Mouse (Mus musculus): ENCODE measurements around the gene Tas2r137. TPM values are rescaled to one million over a fixed set of nuclear protein-coding genes. Genes with fewer than 3 reads are reported as not detected.
A peak's percentile ranks its signal among the peaks of the same experiment; 100 is the strongest.

Tas2r137 gene
- polyA plus RNA-seq (2015; fragmentation: Nextera tagmentation; extraction: Ambion mirVana), result not detected in 2 replicates

- Histone ChIP-seq H3K27me3 (replicated peaks; ENCODE audit: control insufficient read depth, insufficient read depth, low read length) (no peaks in the 10 kb centered on the region), H3K9ac (ENCODE audit: low read depth, low read length) (no peak within 1 kb of the TSS), H3K9me3 (ENCODE audit: control insufficient read depth, low read length) (no peaks in the 10 kb centered on the region), H3K4me2 (ENCODE audit: low read depth, low read length) (no peak within 1 kb of the TSS), H3K4me1 (ENCODE audit: control insufficient read depth, insufficient read depth, low read length) (no peaks in the 10 kb centered on the region), H3K4me3 (ENCODE audit: low read length) (no peak within 1 kb of the TSS), H3K27ac (ENCODE audit: low read length) (no peak within 1 kb of the TSS), H3K36me3 (ENCODE audit: control insufficient read depth, insufficient read depth, low read length) (no peaks in the 10 kb centered on the region)
- ATAC-seq, result no peak
These were observed at the start of gene Tas2r137 for GRCm38 (mm10) chr6:40490933-40491332. Tas2r137 (plus strand) TSS chr6:40491233.

- WGBS, result 71% methylated on average over 3 of the region's 3 CpGs
- Histone ChIP-seq H3K27ac (ENCODE audit: low read length) (no peak overlapping the region), H3K9ac (ENCODE audit: low read depth, low read length) (no peak overlapping the region), H3K9me3 (ENCODE audit: control insufficient read depth, low read length) (no peaks in the 10 kb centered on the region), H3K4me1 (ENCODE audit: control insufficient read depth, insufficient read depth, low read length) (no peaks in the 10 kb centered on the region), H3K4me2 (ENCODE audit: low read depth, low read length) (no peak overlapping the region), H3K4me3 (ENCODE audit: low read length) (no peak overlapping the region), H3K36me3 (ENCODE audit: control insufficient read depth, insufficient read depth, low read length) (no peaks in the 10 kb centered on the region), H3K27me3 (replicated peaks; ENCODE audit: control insufficient read depth, insufficient read depth, low read length) (0 out of 2 replicates have a peak, but pooled peaks cover 3% of the 10 kb centered on the region)
- ATAC-seq, result no peak
These were observed 49.8 kb upstream of the Tas2r137 start for GRCm38 (mm10) chr6:40441276-40441675.

- ATAC-seq, result no peak
These were observed 49.3 kb upstream of the Tas2r137 start for GRCm38 (mm10) chr6:40441755-40442154.

GRCm38 (mm10) chr6:40443281-40443928 lies 47.6 kb upstream of the Tas2r137 start:
- Histone ChIP-seq H3K9me3 (ENCODE audit: control insufficient read depth, low read length) (no peaks in the 10 kb centered on the region), H3K36me3 (ENCODE audit: control insufficient read depth, insufficient read depth, low read length) (no peaks in the 10 kb centered on the region), H3K27ac (ENCODE audit: low read length) (no peak overlapping the region), H3K27me3 (replicated peaks; ENCODE audit: control insufficient read depth, insufficient read depth, low read length) (0 out of 2 replicates have a peak, but pooled peaks cover 3% of the 10 kb centered on the region), H3K9ac (ENCODE audit: low read depth, low read length) (no peak overlapping the region), H3K4me1 (ENCODE audit: control insufficient read depth, insufficient read depth, low read length) (no peaks in the 10 kb centered on the region), H3K4me2 (ENCODE audit: low read depth, low read length) (no peak overlapping the region), H3K4me3 (ENCODE audit: low read length) (no peak overlapping the region)
- ATAC-seq, result no peak
- 38% methylated on average over 10 of the region's 10 CpGs for WGBS

More at GRCm38 (mm10) chr6:40441755-40442154, 49.3 kb upstream of the Tas2r137 start:
- H3K9me3 ChIP-seq (ENCODE audit: control insufficient read depth, low read length), result no peaks in the 10 kb centered on the region
- H3K4me2 ChIP-seq (ENCODE audit: low read depth, low read length), result no peak overlapping the region
- H3K27me3 ChIP-seq (replicated peaks; ENCODE audit: control insufficient read depth, insufficient read depth, low read length), result 0 out of 2 replicates have a peak, but pooled peaks cover 3% of the 10 kb centered on the region
- WGBS, result 36% methylated on average over 3 of the region's 3 CpGs
- H3K4me1 ChIP-seq (ENCODE audit: control insufficient read depth, insufficient read depth, low read length), result no peaks in the 10 kb centered on the region
- H3K36me3 ChIP-seq (ENCODE audit: control insufficient read depth, insufficient read depth, low read length), result no peaks in the 10 kb centered on the region
- H3K4me3 ChIP-seq (ENCODE audit: low read length), result no peak overlapping the region
- H3K9ac ChIP-seq (ENCODE audit: low read depth, low read length), result no peak overlapping the region
- H3K27ac ChIP-seq (ENCODE audit: low read length), result no peak overlapping the region

GRCm38 (mm10) chr6:40448626-40449025 lies 42.4 kb upstream of the Tas2r137 start:
- no peak overlapping the region for H3K4me3 ChIP-seq (ENCODE audit: low read length)
- no peak for ATAC-seq
- no peaks in the 10 kb centered on the region for H3K4me1 ChIP-seq (ENCODE audit: control insufficient read depth, insufficient read depth, low read length)
- no peaks in the 10 kb centered on the region for H3K9me3 ChIP-seq (ENCODE audit: control insufficient read depth, low read length)
- no peaks in the 10 kb centered on the region for H3K36me3 ChIP-seq (ENCODE audit: control insufficient read depth, insufficient read depth, low read length)
- no peak overlapping the region for H3K27ac ChIP-seq (ENCODE audit: low read length)
- no peak overlapping the region for H3K4me2 ChIP-seq (ENCODE audit: low read depth, low read length)
- no peaks in the 10 kb centered on the region for H3K27me3 ChIP-seq (replicated peaks; ENCODE audit: control insufficient read depth, insufficient read depth, low read length)
- no peak overlapping the region for H3K9ac ChIP-seq (ENCODE audit: low read depth, low read length)

- ATAC-seq, result no peak
- H3K27me3 ChIP-seq (replicated peaks; ENCODE audit: control insufficient read depth, insufficient read depth, low read length), result no peaks in the 10 kb centered on the region
- no peak overlapping the region for H3K4me3 ChIP-seq (ENCODE audit: low read length)
- H3K36me3 ChIP-seq (ENCODE audit: control insufficient read depth, insufficient read depth, low read length), result no peaks in the 10 kb centered on the region
- no peak overlapping the region for H3K27ac ChIP-seq (ENCODE audit: low read length)
- H3K9ac ChIP-seq (ENCODE audit: low read depth, low read length), result no peak overlapping the region
- WGBS, result 20% methylated on average over 7 of the region's 7 CpGs
- H3K9me3 ChIP-seq (ENCODE audit: control insufficient read depth, low read length), result no peaks in the 10 kb centered on the region
- H3K4me1 ChIP-seq (ENCODE audit: control insufficient read depth, insufficient read depth, low read length), result no peaks in the 10 kb centered on the region
- no peak overlapping the region for H3K4me2 ChIP-seq (ENCODE audit: low read depth, low read length)
These were observed 36.5 kb upstream of the Tas2r137 start for GRCm38 (mm10) chr6:40454436-40455041.

GRCm38 (mm10) chr6:40465710-40466109 lies 25.3 kb upstream of the Tas2r137 start:
- WGBS, result 54% methylated on average over 6 of the region's 6 CpGs
- H3K27ac ChIP-seq (ENCODE audit: low read length), result no peak overlapping the region
- H3K4me1 ChIP-seq (ENCODE audit: control insufficient read depth, insufficient read depth, low read length), result no peaks in the 10 kb centered on the region
- no peaks in the 10 kb centered on the region for H3K9me3 ChIP-seq (ENCODE audit: control insufficient read depth, low read length)
- H3K4me3 ChIP-seq (ENCODE audit: low read length), result no peak overlapping the region
- H3K36me3 ChIP-seq (ENCODE audit: control insufficient read depth, insufficient read depth, low read length), result no peaks in the 10 kb centered on the region
- H3K4me2 ChIP-seq (ENCODE audit: low read depth, low read length), result no peak overlapping the region
- no peak for ATAC-seq
- H3K27me3 ChIP-seq (replicated peaks; ENCODE audit: control insufficient read depth, insufficient read depth, low read length), result no peaks in the 10 kb centered on the region
- no peak overlapping the region for H3K9ac ChIP-seq (ENCODE audit: low read depth, low read length)

- H3K9me3 ChIP-seq (ENCODE audit: control insufficient read depth, low read length), result no peaks in the 10 kb centered on the region
These were observed 19.9 kb upstream of the Tas2r137 start, which contains the start of gene Ssbp1 for GRCm38 (mm10) chr6:40470916-40471719. Ssbp1 (plus strand) TSS chr6:40471352.

GRCm38 (mm10) chr6:40471720-40472010 lies 19.4 kb upstream of the Tas2r137 start:
- H3K9me3 ChIP-seq (ENCODE audit: control insufficient read depth, low read length), result no peaks in the 10 kb centered on the region
- peak; percentile 10; the same call in 1 of the 2 replicates for ATAC-seq
- 1% methylated on average over 7 of the region's 7 CpGs for WGBS

More at GRCm38 (mm10) chr6:40470916-40471719, 19.9 kb upstream of the Tas2r137 start, which contains the start of gene Ssbp1:
- Histone ChIP-seq H3K4me3 (ENCODE audit: low read length) (peak within 1 kb of the TSS; percentile 74), H3K9ac (ENCODE audit: low read depth, low read length) (peak within 1 kb of the TSS; percentile 89), H3K4me1 (ENCODE audit: control insufficient read depth, insufficient read depth, low read length) (peaks cover 3% of the 10 kb centered on the region), H3K4me2 (ENCODE audit: low read depth, low read length) (peak within 1 kb of the TSS; percentile 77), H3K27ac (ENCODE audit: low read length) (peak within 1 kb of the TSS; percentile 96), H3K36me3 (ENCODE audit: control insufficient read depth, insufficient read depth, low read length) (peaks cover 12% of the 10 kb centered on the region), H3K27me3 (replicated peaks; ENCODE audit: control insufficient read depth, insufficient read depth, low read length) (no peaks in the 10 kb centered on the region)
- WGBS, result under 1% methylated on average over 54 of the region's 54 CpGs
- ATAC-seq, result peak; percentile 98

More at GRCm38 (mm10) chr6:40471720-40472010, 19.4 kb upstream of the Tas2r137 start:
- H3K4me3 ChIP-seq (ENCODE audit: low read length), result peak overlapping the region; percentile 74
- peak overlapping the region; percentile 61 for H3K4me2 ChIP-seq (ENCODE audit: low read depth, low read length)
- peak overlapping the region; percentile 96 for H3K27ac ChIP-seq (ENCODE audit: low read length)
- H3K9ac ChIP-seq (ENCODE audit: low read depth, low read length), result peak overlapping the region; percentile 89
- no peaks in the 10 kb centered on the region for H3K27me3 ChIP-seq (replicated peaks; ENCODE audit: control insufficient read depth, insufficient read depth, low read length)
- H3K36me3 ChIP-seq (ENCODE audit: control insufficient read depth, insufficient read depth, low read length), result peaks cover 13% of the 10 kb centered on the region
- peaks cover 3% of the 10 kb centered on the region for H3K4me1 ChIP-seq (ENCODE audit: control insufficient read depth, insufficient read depth, low read length)
